Mouse (Mus musculus): ENCODE measurements around the gene Reln. TPM values are rescaled to one million over a fixed set of nuclear protein-coding genes. Genes with fewer than 3 reads are reported as not detected.

The Reln gene
- polyA plus RNA-seq, 1 experiment from 2014 or later, result 1.8 TPM

- 75% methylated on average over 9 of the region's 9 CpGs for WGBS
- H3K27ac ChIP-seq (replicated peaks; ENCODE audit: low read depth, low read length), result no peak overlapping the region
- ATAC-seq (ENCODE audit: insufficient number of reproducible peaks, low FRiP score, low TSS enrichment, low read depth) (no peak), DNase-seq (ENCODE audit: low spot score) (no peak)
- no peak overlapping the region for H3K4me2 ChIP-seq (ENCODE audit: low read depth, severe bottlenecking)
- no peak overlapping the region for H3K9ac ChIP-seq (ENCODE audit: low read length)
- no peaks in the 10 kb centered on the region for H3K36me3 ChIP-seq (ENCODE audit: control insufficient read depth, insufficient read depth, low read length)
- H3K27me3 ChIP-seq (ENCODE audit: control insufficient read depth, insufficient read depth, low read length), result no peaks in the 10 kb centered on the region
- no peaks in the 10 kb centered on the region for H3K4me1 ChIP-seq (ENCODE audit: control insufficient read depth, insufficient read depth, low read length)
- H3K4me3 ChIP-seq (ENCODE audit: low read depth, low read length), result no peak overlapping the region
- no peaks in the 10 kb centered on the region for H3K9me3 ChIP-seq (ENCODE audit: control insufficient read depth, low read length)
Measured at GRCm38 (mm10) chr5:22116922-22117321, 227.6 kb downstream of the Reln start.

DNA sequence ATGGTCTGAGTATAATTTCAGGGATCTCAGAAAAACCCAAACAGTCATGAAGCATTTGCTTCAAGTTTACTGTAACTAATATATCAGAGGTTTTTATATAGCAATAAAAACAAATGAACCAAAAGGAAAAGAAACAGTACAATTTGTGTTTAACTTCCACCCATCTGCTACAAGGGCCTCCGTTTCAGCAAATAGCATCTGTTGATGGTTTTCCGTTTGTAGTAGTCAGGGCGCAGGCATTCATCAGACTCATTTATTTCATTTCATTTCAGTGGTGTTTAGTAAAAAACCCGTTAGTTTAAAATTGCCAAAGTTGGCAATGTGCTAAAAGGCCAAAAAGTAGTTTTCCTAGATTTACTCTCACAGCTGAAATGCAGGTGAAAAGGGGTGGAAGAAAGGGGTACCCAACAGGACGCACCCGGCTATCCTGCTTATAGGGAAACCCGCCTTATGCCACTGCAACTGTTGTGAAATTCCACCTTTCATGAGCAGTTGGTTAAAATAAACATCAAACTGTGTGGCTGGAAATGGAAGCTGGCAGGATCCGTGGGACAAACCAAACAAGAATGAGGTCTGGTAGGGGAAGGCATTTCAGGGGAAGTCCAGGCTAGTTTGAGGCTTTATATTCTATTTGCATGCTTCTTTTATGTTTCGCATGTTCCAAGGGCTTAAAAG is 237.6 kb downstream of the Reln start:
- H3K4me1 ChIP-seq (ENCODE audit: control insufficient read depth, insufficient read depth, low read length), result no peaks in the 10 kb centered on the region
- no peak overlapping the region for H3K4me2 ChIP-seq (ENCODE audit: low read depth, severe bottlenecking)
- H3K36me3 ChIP-seq (ENCODE audit: control insufficient read depth, insufficient read depth, low read length), result no peaks in the 10 kb centered on the region
- ATAC-seq (ENCODE audit: insufficient number of reproducible peaks, low FRiP score, low TSS enrichment, low read depth), result no peak
- H3K4me3 ChIP-seq (ENCODE audit: low read depth, low read length), result no peak overlapping the region
- no peak for DNase-seq (ENCODE audit: low spot score)
- no peaks in the 10 kb centered on the region for H3K9me3 ChIP-seq (ENCODE audit: control insufficient read depth, low read length)
- WGBS, result 80% methylated on average over 9 of the region's 9 CpGs
- no peak overlapping the region for H3K9ac ChIP-seq (ENCODE audit: low read length)
- no peak overlapping the region for H3K27ac ChIP-seq (replicated peaks; ENCODE audit: low read depth, low read length)
- H3K27me3 ChIP-seq (ENCODE audit: control insufficient read depth, insufficient read depth, low read length), result no peaks in the 10 kb centered on the region

DNA sequence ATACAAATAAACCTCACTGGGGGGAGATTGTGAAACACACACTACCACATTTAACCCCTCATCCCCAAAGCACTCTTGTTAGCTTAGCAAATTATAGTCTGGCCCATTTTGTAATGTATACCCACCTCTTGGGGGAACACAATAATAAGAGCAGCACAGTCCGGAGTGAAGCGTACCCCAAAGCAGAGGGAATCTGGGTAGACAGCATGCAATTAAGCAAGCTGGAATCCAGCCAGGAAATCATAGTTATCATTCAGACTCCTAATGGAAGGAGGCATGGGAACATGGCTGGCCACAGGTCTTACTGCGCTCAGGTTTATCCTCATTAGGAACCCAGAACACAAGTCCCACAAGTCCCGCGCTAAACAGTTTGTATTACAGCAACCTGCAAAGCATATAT is 249.5 kb downstream of the Reln start:
- no peak overlapping the region for H3K9ac ChIP-seq (ENCODE audit: low read length)
- no peak overlapping the region for H3K4me2 ChIP-seq (ENCODE audit: low read depth, severe bottlenecking)
- no peak for ATAC-seq (ENCODE audit: insufficient number of reproducible peaks, low FRiP score, low TSS enrichment, low read depth)
- no peak overlapping the region for H3K27ac ChIP-seq (replicated peaks; ENCODE audit: low read depth, low read length)
- no peaks in the 10 kb centered on the region for H3K27me3 ChIP-seq (ENCODE audit: control insufficient read depth, insufficient read depth, low read length)
- no peaks in the 10 kb centered on the region for H3K9me3 ChIP-seq (ENCODE audit: control insufficient read depth, low read length)
- H3K36me3 ChIP-seq (ENCODE audit: control insufficient read depth, insufficient read depth, low read length), result no peaks in the 10 kb centered on the region
- no peak overlapping the region for H3K4me3 ChIP-seq (ENCODE audit: low read depth, low read length)
- H3K4me1 ChIP-seq (ENCODE audit: control insufficient read depth, insufficient read depth, low read length), result 0 out of 2 replicates have a peak, but pooled peaks cover 2% of the 10 kb centered on the region
- no peak for DNase-seq (ENCODE audit: low spot score)
- 92% methylated on average over 5 of the region's 5 CpGs for WGBS

GRCm38 (mm10) chr5:22094043-22094442 is 250.5 kb downstream of the Reln start:
- 0 out of 2 replicates have a peak, but pooled peaks cover 2% of the 10 kb centered on the region for H3K4me1 ChIP-seq (ENCODE audit: control insufficient read depth, insufficient read depth, low read length)
- WGBS, result 75% methylated on average over 5 of the region's 5 CpGs
- H3K36me3 ChIP-seq (ENCODE audit: control insufficient read depth, insufficient read depth, low read length), result no peaks in the 10 kb centered on the region
- H3K27me3 ChIP-seq (ENCODE audit: control insufficient read depth, insufficient read depth, low read length), result no peaks in the 10 kb centered on the region
- no peak for DNase-seq (ENCODE audit: low spot score)
- no peaks in the 10 kb centered on the region for H3K9me3 ChIP-seq (ENCODE audit: control insufficient read depth, low read length)
- no peak overlapping the region for H3K27ac ChIP-seq (replicated peaks; ENCODE audit: low read depth, low read length)
- H3K4me3 ChIP-seq (ENCODE audit: low read depth, low read length), result no peak overlapping the region
- no peak for ATAC-seq (ENCODE audit: insufficient number of reproducible peaks, low FRiP score, low TSS enrichment, low read depth)
- no peak overlapping the region for H3K4me2 ChIP-seq (ENCODE audit: low read depth, severe bottlenecking)
- no peak overlapping the region for H3K9ac ChIP-seq (ENCODE audit: low read length)

- H3K4me1 ChIP-seq (ENCODE audit: control insufficient read depth, insufficient read depth, low read length), result no peaks in the 10 kb centered on the region
- 58% methylated on average over 9 of the region's 9 CpGs for WGBS
- no peak overlapping the region for H3K9ac ChIP-seq (ENCODE audit: low read length)
- H3K27ac ChIP-seq (replicated peaks; ENCODE audit: low read depth, low read length), result no peak overlapping the region
- no peak overlapping the region for H3K4me3 ChIP-seq (ENCODE audit: low read depth, low read length)
- DNase-seq (ENCODE audit: low spot score) (no peak), ATAC-seq (ENCODE audit: insufficient number of reproducible peaks, low FRiP score, low TSS enrichment, low read depth) (no peak)
- H3K27me3 ChIP-seq (ENCODE audit: control insufficient read depth, insufficient read depth, low read length), result no peaks in the 10 kb centered on the region
- no peaks in the 10 kb centered on the region for H3K36me3 ChIP-seq (ENCODE audit: control insufficient read depth, insufficient read depth, low read length)
- no peak overlapping the region for H3K4me2 ChIP-seq (ENCODE audit: low read depth, severe bottlenecking)
- no peaks in the 10 kb centered on the region for H3K9me3 ChIP-seq (ENCODE audit: control insufficient read depth, low read length)
Measured at GRCm38 (mm10) chr5:22093157-22093865, 251.2 kb downstream of the Reln start.

DNA sequence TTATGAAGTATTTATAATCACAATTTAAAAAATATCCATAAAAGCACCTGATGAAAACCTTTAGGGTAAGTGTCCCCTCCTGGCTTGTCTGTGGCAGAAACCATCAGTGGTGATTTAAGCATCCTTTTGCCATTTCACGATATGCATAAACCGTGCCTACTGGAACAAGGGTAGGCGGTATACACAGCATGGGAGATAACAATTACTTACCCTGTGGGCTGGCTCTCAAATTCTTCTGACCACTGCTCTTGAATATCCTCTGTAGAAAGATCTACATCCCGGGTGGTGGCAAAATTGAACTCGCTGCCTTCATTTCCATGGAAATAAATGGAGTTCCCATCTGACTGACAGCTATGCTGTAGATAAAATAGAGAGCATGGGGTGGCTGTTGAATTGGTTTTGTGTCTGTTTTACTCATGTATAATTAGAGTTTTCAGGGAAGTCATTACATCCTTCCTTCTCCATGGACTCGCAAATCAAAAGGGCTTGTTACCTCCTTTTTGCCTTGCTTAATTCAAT is 264.0 kb downstream of the Reln start:
- Histone ChIP-seq H3K9me3 (ENCODE audit: control insufficient read depth, low read length) (no peaks in the 10 kb centered on the region), H3K27ac (replicated peaks; ENCODE audit: low read depth, low read length) (no peak overlapping the region), H3K27me3 (ENCODE audit: control insufficient read depth, insufficient read depth, low read length) (no peaks in the 10 kb centered on the region), H3K4me2 (ENCODE audit: low read depth, severe bottlenecking) (no peak overlapping the region), H3K4me1 (ENCODE audit: control insufficient read depth, insufficient read depth, low read length) (no peaks in the 10 kb centered on the region), H3K4me3 (ENCODE audit: low read depth, low read length) (no peak overlapping the region), H3K36me3 (ENCODE audit: control insufficient read depth, insufficient read depth, low read length) (no peaks in the 10 kb centered on the region), H3K9ac (ENCODE audit: low read length) (no peak overlapping the region)
- WGBS, result 91% methylated on average over 6 of the region's 6 CpGs
- DNase-seq (ENCODE audit: low spot score), result no peak
- no peak for ATAC-seq (ENCODE audit: insufficient number of reproducible peaks, low FRiP score, low TSS enrichment, low read depth)

- Histone ChIP-seq H3K9me3 (ENCODE audit: control insufficient read depth, low read length) (no peaks in the 10 kb centered on the region), H3K4me3 (ENCODE audit: low read depth, low read length) (no peak overlapping the region), H3K27ac (replicated peaks; ENCODE audit: low read depth, low read length) (no peak overlapping the region), H3K36me3 (ENCODE audit: control insufficient read depth, insufficient read depth, low read length) (no peaks in the 10 kb centered on the region), H3K4me2 (ENCODE audit: low read depth, severe bottlenecking) (no peak overlapping the region), H3K27me3 (ENCODE audit: control insufficient read depth, insufficient read depth, low read length) (no peaks in the 10 kb centered on the region), H3K4me1 (ENCODE audit: control insufficient read depth, insufficient read depth, low read length) (no peaks in the 10 kb centered on the region), H3K9ac (ENCODE audit: low read length) (no peak overlapping the region)
- no peak for ATAC-seq (ENCODE audit: insufficient number of reproducible peaks, low FRiP score, low TSS enrichment, low read depth)
- 55% methylated on average over 5 of the region's 5 CpGs for WGBS
- no peak for DNase-seq (ENCODE audit: low spot score)
Measured at GRCm38 (mm10) chr5:22074971-22075370, 269.5 kb downstream of the Reln start.

GRCm38 (mm10) chr5:22072591-22072990 is 271.9 kb downstream of the Reln start:
- DNase-seq (ENCODE audit: low spot score), result no peak
- H3K9ac ChIP-seq (ENCODE audit: low read length), result no peak overlapping the region

More at GRCm38 (mm10) chr5:22072591-22072990, 271.9 kb downstream of the Reln start:
- Histone ChIP-seq H3K4me2 (ENCODE audit: low read depth, severe bottlenecking) (no peak overlapping the region), H3K4me1 (ENCODE audit: control insufficient read depth, insufficient read depth, low read length) (no peaks in the 10 kb centered on the region), H3K36me3 (ENCODE audit: control insufficient read depth, insufficient read depth, low read length) (no peaks in the 10 kb centered on the region), H3K27ac (replicated peaks; ENCODE audit: low read depth, low read length) (no peak overlapping the region), H3K9me3 (ENCODE audit: control insufficient read depth, low read length) (no peaks in the 10 kb centered on the region), H3K27me3 (ENCODE audit: control insufficient read depth, insufficient read depth, low read length) (no peaks in the 10 kb centered on the region), H3K4me3 (ENCODE audit: low read depth, low read length) (no peak overlapping the region)
- ATAC-seq (ENCODE audit: insufficient number of reproducible peaks, low FRiP score, low TSS enrichment, low read depth), result no peak
- WGBS, result 93% methylated on average over 6 of the region's 6 CpGs

All from limb, embryonic 11.5 days (tissue).